Mouse (Mus musculus) heart, embryonic 14.5 days (tissue): ENCODE results near the gene Chad. TPM values are rescaled to one million over a fixed set of nuclear protein-coding genes. Genes with fewer than 3 reads are reported as not detected.
A peak's percentile ranks its signal among the peaks of the same experiment; 100 is the strongest.

Experiments
- ATAC-seq: fragments of 200-750 bp; cut with Nextera tagmentation; 2 replicates; pipeline ENCODE4 v1.8.0; 2017; ENCODE audit warnings: low read depth, moderate TSS enrichment; ENCODE audit not compliant: insufficient number of reproducible peaks, insufficient read depth, low FRiP score
- H3K27ac ChIP-seq, 2 experiments: fragments of 200-500 bp in 1 of 2; fragments of 300-500 bp in 1 of 2; sonication (generic) in 1 of 2; replicated peaks in 1 of 2; 2 replicates each; pipeline ENCODE4 v1.5.1; 2012 to 2014; ENCODE audit warnings: low read depth in 2 of 2, low read length in 2 of 2, control low read depth in 1 of 2, mild to moderate bottlenecking in 1 of 2, mixed read lengths in 1 of 2; ENCODE audit not compliant: control insufficient read depth in 1 of 2, insufficient read depth in 1 of 2
- H3K27me3 ChIP-seq: fragments of 300-500 bp; sonication (generic); 2 replicates; pipeline ENCODE4 v1.6.1; 2014; ENCODE audit warnings: mild to moderate bottlenecking, low read length, control low read depth; ENCODE audit not compliant: control insufficient read depth, insufficient read depth
- H3K36me3 ChIP-seq: fragments of 300-500 bp; sonication (generic); 2 replicates; pipeline ENCODE4 v1.6.1; 2014; ENCODE audit warnings: mild to moderate bottlenecking, control low read depth, low read length, mixed read lengths; ENCODE audit not compliant: control insufficient read depth, insufficient read depth
- H3K4me1 ChIP-seq, 2 experiments: fragments of 200-500 bp in 1 of 2; fragments of 300-500 bp in 1 of 2; sonication (generic) in 1 of 2; 2 replicates each; pipeline ENCODE4 v1.6.1; 2012 to 2014; ENCODE audit warnings: low read length in 2 of 2, control low read depth in 1 of 2, mixed read lengths in 1 of 2; ENCODE audit not compliant: control insufficient read depth in 2 of 2, insufficient read depth in 2 of 2
- H3K4me2 ChIP-seq: fragments of 300-500 bp; sonication (generic); 2 replicates; pipeline ENCODE4 v1.6.1; 2014; ENCODE audit warnings: mild to moderate bottlenecking, low read length
- H3K4me3 ChIP-seq, 2 experiments: fragments of 200-500 bp in 1 of 2; fragments of 300-500 bp in 1 of 2; sonication (generic) in 1 of 2; 2 replicates each; pipeline ENCODE4 v1.5.1; 2012 to 2014; ENCODE audit warnings: low read length in 2 of 2, mild to moderate bottlenecking in 2 of 2, control low read depth in 1 of 2, low read depth in 1 of 2, moderate library complexity in 1 of 2; ENCODE audit not compliant: control insufficient read depth in 1 of 2, insufficient read depth in 1 of 2
- H3K9ac ChIP-seq: fragments of 300-500 bp; sonication (generic); 2 replicates; pipeline ENCODE4 v1.6.1; 2014; ENCODE audit warnings: mild to moderate bottlenecking, low read length
- H3K9me3 ChIP-seq: fragments of 300-500 bp; sonication (generic); 2 replicates; pipeline ENCODE4 v1.6.1; 2016; ENCODE audit warnings: low read length, control low read depth; ENCODE audit not compliant: control insufficient read depth
- WGBS: fragments of 180-500 bp; shearing (Covaris S2); extraction: QIAGEN DNeasy Blood & Tissue Kit; methylation state at CpG from one replicate; pipeline ENCODE4 v1.1.7; 2014; 5-methylcytosine and 5-hydroxymethylcytosine counted together
- polyA plus RNA-seq: library from polyadenylated mRNA; unstranded; fragments of >200 nt; fragmentation: Nextera tagmentation; extraction: Ambion mirVana; gene quantifications from 2 replicates; pipeline ENCODE4 v1.2.1, GENCODE M21; 2014

Gene Chad
- polyA plus RNA-seq, 1 experiment from 2014 or later = 0.42 TPM

DNA sequence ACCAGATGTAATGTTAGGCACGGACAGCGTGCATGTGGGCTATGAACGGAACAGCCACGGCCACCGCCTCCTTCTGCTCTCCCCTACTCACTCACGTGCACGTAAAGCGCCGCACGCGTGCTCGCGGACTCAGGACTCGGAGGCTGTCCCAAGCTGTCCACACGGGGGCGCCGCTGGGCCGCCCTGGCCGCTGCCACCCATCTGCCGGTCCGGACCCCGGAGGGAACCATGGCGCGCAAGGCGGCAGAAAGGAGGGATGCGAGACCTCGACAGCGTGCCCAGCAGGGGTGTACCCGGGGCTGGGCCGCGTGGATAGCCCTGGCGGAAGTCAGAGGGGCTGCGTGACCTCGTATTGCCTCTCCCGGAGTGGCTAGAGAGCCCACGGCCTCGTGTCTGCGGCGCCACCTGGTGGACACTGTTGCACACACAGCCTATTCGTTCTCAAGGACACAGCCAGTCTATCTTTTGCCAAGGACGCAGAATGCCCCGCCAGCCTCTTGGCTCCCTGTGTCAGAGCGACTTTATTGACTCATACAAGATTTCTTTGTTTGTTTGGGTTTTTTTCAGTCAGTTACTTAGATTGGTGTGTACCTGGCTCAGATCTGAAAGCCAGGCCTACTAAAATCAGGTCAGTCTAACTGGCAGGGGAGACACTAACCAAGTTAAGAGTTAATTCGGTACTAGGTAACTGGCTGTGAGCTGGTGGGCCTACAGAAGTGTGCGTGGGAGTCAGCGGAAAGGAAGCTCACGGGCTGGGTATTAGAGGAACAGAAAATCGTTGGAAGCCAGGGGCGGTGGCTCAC lies 15.8 kb upstream of the Chad start, which contains the start of gene Rsad1:
Gene Rsad1, minus strand, starts transcription at position 368 of the 803 bp plus-strand sequence.
- Histone ChIP-seq H3K36me3 (no peaks in the 10 kb centered on the region), H3K27me3 (no peaks in the 10 kb centered on the region)

DNA sequence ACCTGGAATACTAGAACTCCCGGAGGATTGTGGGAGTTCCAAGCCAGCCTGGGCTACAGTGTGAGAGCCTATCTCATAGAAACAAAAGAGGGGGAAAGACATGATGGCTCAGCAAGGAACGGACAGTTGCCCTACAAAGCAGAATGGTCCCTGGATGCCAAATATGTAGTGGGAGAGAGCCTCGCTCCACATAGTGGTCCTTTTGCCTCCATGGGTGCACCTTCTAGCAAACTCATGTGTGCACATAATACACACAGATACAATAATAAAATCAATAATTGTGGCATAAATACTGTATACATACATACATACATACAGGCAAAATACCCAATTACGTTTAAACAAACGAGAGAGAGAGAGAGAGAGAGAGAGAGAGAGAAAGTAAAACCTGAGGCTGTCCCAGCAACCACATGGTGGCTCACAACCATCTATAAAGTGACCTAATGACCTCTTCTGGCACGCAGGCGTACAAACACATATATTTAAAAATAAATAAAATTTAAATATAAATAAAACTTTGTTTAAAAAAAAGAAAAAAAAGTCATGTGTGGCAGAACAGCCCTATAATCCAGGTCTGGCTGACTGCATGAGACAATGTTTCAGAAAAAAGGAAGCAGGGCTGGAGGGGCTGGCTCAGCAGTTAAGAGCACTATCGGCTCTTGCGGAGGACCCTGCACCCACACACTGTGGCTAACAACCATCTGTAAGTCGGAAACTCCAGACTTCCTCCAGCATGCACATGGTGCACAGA lies 15.0 kb upstream of the Chad start:
- no peak for ATAC-seq
- Histone ChIP-seq H3K36me3 (no peaks in the 10 kb centered on the region), H3K9ac (peak overlapping the region; percentile 73; the same call in 1 of the 2 replicates), H3K4me1 (peaks cover 8% of the 10 kb centered on the region in 2 experiments; a peak in 3 of 4 replicates), H3K4me3 (no peak overlapping the region), H3K4me2 (peak overlapping the region; percentile 88; the same call in 1 of the 2 replicates), H3K27ac (peak overlapping the region; percentile 50 to 87), H3K9me3 (no peaks in the 10 kb centered on the region), H3K27me3 (no peaks in the 10 kb centered on the region)
- 68% methylated on average over 10 of the region's 10 CpGs for WGBS

More for the DNA sequence above, 15.8 kb upstream of the Chad start, which contains the start of gene Rsad1:
- Histone ChIP-seq H3K4me1 (peaks cover 10 to 12% of the 10 kb centered on the region in 2 experiments; a peak in 3 of 4 replicates), H3K4me3 (peak within 1 kb of the TSS; percentile 61 to 62), H3K4me2 (peak within 1 kb of the TSS; percentile 88), H3K9me3 (no peaks in the 10 kb centered on the region), H3K9ac (peak within 1 kb of the TSS; percentile 73), H3K27ac (peak within 1 kb of the TSS; percentile 87 to 88)
- 3% methylated on average over 49 of the region's 49 CpGs for WGBS
- peak; percentile 85 for ATAC-seq

- ATAC-seq = no peak
- H3K4me1 ChIP-seq = peaks cover 7 to 8% of the 10 kb centered on the region in 2 experiments; a peak in 3 of 4 replicates
- H3K9ac ChIP-seq = no peak overlapping the region
- no peak overlapping the region for H3K27ac ChIP-seq
- no peaks in the 10 kb centered on the region for H3K9me3 ChIP-seq
- 84% methylated on average over 5 of the region's 5 CpGs for WGBS
- no peaks in the 10 kb centered on the region for H3K27me3 ChIP-seq
- no peak overlapping the region for H3K4me3 ChIP-seq
- no peaks in the 10 kb centered on the region for H3K36me3 ChIP-seq
- H3K4me2 ChIP-seq = no peak overlapping the region
These were observed 14.5 kb upstream of the Chad start for GRCm38 (mm10) chr11:94550442-94550744.

DNA sequence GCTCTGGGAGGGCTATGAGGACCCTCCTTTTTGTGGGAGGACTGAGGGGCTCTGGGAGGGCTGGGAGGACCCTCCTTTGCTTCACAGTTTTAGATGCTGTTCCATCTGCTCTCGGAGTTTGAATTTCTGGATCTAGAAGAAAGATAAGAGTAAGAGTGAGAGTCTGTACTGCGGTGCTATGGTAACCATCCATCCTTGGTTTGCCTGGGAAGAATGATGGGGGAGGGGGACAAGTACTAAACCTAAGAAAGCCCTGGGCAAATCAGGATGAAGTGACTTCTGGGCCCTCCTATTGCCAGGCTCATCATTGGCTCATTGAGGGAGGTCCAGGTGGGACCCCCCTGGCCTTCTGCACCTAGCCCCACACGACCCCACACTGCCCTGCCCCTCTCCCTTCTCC lies 6.6 kb upstream of the Chad start:
- H3K9me3 ChIP-seq = no peaks in the 10 kb centered on the region
- no peak overlapping the region for H3K4me2 ChIP-seq
- WGBS = 80% methylated on average over 3 of the region's 3 CpGs
- H3K9ac ChIP-seq = no peak overlapping the region
- H3K4me1 ChIP-seq = no peaks in the 10 kb centered on the region
- H3K4me3 ChIP-seq = no peak overlapping the region
- ATAC-seq = no peak
- 0 out of 2 replicates have a peak, but pooled peaks cover 3% of the 10 kb centered on the region for H3K36me3 ChIP-seq
- no peaks in the 10 kb centered on the region for H3K27me3 ChIP-seq
- H3K27ac ChIP-seq = no peak overlapping the region

DNA sequence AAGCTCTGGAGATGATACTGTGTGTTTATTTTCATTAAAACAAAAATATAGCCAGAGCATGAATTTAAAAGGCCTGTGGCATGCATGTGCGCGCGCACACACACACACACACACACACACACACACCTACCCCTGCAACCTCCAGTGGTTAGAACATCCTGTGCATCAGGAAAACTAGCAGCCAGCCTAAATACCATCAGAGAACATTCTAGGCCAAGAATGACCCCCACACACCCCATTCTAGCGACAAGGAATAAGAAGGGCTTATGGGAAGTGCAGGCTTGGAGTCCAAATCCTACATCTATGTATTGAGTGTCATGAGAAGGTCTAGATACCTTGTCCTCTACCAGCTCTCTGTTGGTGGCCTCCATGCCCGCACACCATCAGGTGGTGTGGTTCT lies 1.5 kb upstream of the Chad start:
- Histone ChIP-seq H3K4me1 (peaks cover 12 to 14% of the 10 kb centered on the region in 2 experiments), H3K27me3 (peaks cover 15% of the 10 kb centered on the region), H3K9me3 (no peaks in the 10 kb centered on the region), H3K9ac (no peak overlapping the region), H3K36me3 (0 out of 2 replicates have a peak, but pooled peaks cover 3% of the 10 kb centered on the region), H3K4me2 (no peak overlapping the region), H3K4me3 (no peak overlapping the region), H3K27ac (no peak overlapping the region)
- WGBS = 96% methylated on average over 5 of the region's 5 CpGs
- no peak for ATAC-seq

GRCm38 (mm10) chr11:94563821-94564220 lies 1.0 kb upstream of the Chad start:
- 52% methylated on average over 5 of the region's 5 CpGs for WGBS
- peaks cover 15% of the 10 kb centered on the region for H3K27me3 ChIP-seq
- H3K4me1 ChIP-seq = peaks cover 12 to 14% of the 10 kb centered on the region in 2 experiments
- H3K27ac ChIP-seq = no peak overlapping the region
- peak overlapping the region in 1 of 2 experiments; percentile 30; a peak in 2 of 4 replicates for H3K4me3 ChIP-seq
- 0 out of 2 replicates have a peak, but pooled peaks have one; percentile 37 for ATAC-seq
- 0 out of 2 replicates have a peak, but pooled peaks cover 4% of the 10 kb centered on the region for H3K36me3 ChIP-seq
- H3K9me3 ChIP-seq = no peaks in the 10 kb centered on the region
- H3K4me2 ChIP-seq = peak overlapping the region; percentile 73
- peak overlapping the region; percentile 67 for H3K9ac ChIP-seq

GRCm38 (mm10) chr11:94565151-94565479 lies 268 bp downstream of the Chad start:
- H3K36me3 ChIP-seq = 0 out of 2 replicates have a peak, but pooled peaks cover 10% of the 10 kb centered on the region
- H3K4me1 ChIP-seq = peaks cover 12 to 14% of the 10 kb centered on the region in 2 experiments
- peak overlapping the region; percentile 67 for H3K9ac ChIP-seq
- peak overlapping the region; percentile 30 for H3K4me3 ChIP-seq
- peak overlapping the region; percentile 73 for H3K4me2 ChIP-seq
- ATAC-seq = no peak
- no peaks in the 10 kb centered on the region for H3K9me3 ChIP-seq
- WGBS = 10% methylated on average over 16 of the region's 16 CpGs
- H3K27ac ChIP-seq = no peak overlapping the region
- H3K27me3 ChIP-seq = peaks cover 15% of the 10 kb centered on the region
